Mouse (Mus musculus) layer of hippocampus, postnatal 25 days (tissue): ENCODE measurements around the gene Dna2. TPM values are rescaled to one million over a fixed set of nuclear protein-coding genes. Genes with fewer than 3 reads are reported as not detected.

ENCODE experiments used
- total RNA-seq, 2 experiments: library from RNA; stranded (reverse); gene quantifications; 2 replicates each; pipeline ENCODE4 v1.2.3; 2021

Gene Dna2
- total RNA-seq, 2 experiments from 2014 or later: 2.1 to 2.2 TPM

Other genes starting within 250 kb of the Dna2 start
- 1 to 10 TPM; 2.8 TPM for gene Stox1, start 220.9 kb upstream of the Dna2 start, total RNA-seq
- 10 to 100 TPM; 52.3 to 64.1 TPM for gene Ccar1, start 154.7 kb upstream of the Dna2 start, total RNA-seq
- gene Tet1, start 38.0 kb upstream of the Dna2 start, total RNA-seq: 10 to 100 TPM; 20.5 to 27.6 TPM
- gene Slc25a16, start 26.4 kb upstream of the Dna2 start, total RNA-seq: 10 to 100 TPM; 42.3 to 45.3 TPM
- gene Rufy2, start 33.2 kb downstream of the Dna2 start, total RNA-seq: 10 to 100 TPM; 67.3 to 73.5 TPM
- gene Hnrnph3, start 77.2 kb downstream of the Dna2 start, total RNA-seq: 10 to 100 TPM; 40.8 to 53.7 TPM
- gene Pbld2, start 77.3 kb downstream of the Dna2 start, total RNA-seq: 1 to 10 TPM; 1.3 to 1.6 TPM
- under 1 TPM; 0.30 to 0.31 TPM for gene Pbld1, start 113.1 kb downstream of the Dna2 start, total RNA-seq
- 1 to 10 TPM; 1.4 to 1.6 TPM for gene Atoh7, start 152.6 kb downstream of the Dna2 start, total RNA-seq